Mouse (Mus musculus) CH12.LX (cell line): ENCODE results near the gene Hivep2.

ENCODE experiments used
- E2F4 ChIP-seq: IDR thresholded peaks from 2 replicates; pipeline ENCODE4 v1.6.1; 2011; ENCODE audit warnings: low read depth, low read length, improper control_type of control experiment; ENCODE audit not compliant: insufficient replicate concordance
- POLR2A ChIP-seq: IDR thresholded peaks from 2 replicates; pipeline ENCODE4 v1.6.1; 2011; ENCODE audit warnings: low read depth, mild to moderate bottlenecking, improper control_type of control experiment, low read length

GRCm38 (mm10) chr10:14132061-14132460 lies 166.2 kb downstream of the Hivep2 start:
- no peak for TF ChIP-seq POLR2A
- no peak for TF ChIP-seq E2F4
